Mouse (Mus musculus) testis, adult 2 months (tissue): ENCODE results near the gene Sorl1. TPM values are rescaled to one million over a fixed set of nuclear protein-coding genes. Genes with fewer than 3 reads are reported as not detected.

Source experiments
- H3K27ac ChIP-seq: fragments of 200-500 bp; 2 replicates; pipeline ENCODE4 v1.5.1; 2012; ENCODE audit warnings: low read depth, low read length; ENCODE audit not compliant: control insufficient read depth, insufficient read depth
- H3K27me3 ChIP-seq: fragments of 200-500 bp; 2 replicates; pipeline ENCODE4 v1.6.1; 2012; ENCODE audit warnings: mild to moderate bottlenecking, low read length, moderate library complexity; ENCODE audit not compliant: control insufficient read depth, insufficient read depth
- H3K36me3 ChIP-seq: fragments of 200-500 bp; 2 replicates; pipeline ENCODE4 v1.6.1; 2012; ENCODE audit warnings: mild to moderate bottlenecking, low read length; ENCODE audit not compliant: control insufficient read depth, insufficient read depth
- H3K4me1 ChIP-seq: fragments of 200-500 bp; 2 replicates; pipeline ENCODE4 v1.6.1; 2012; ENCODE audit warnings: low read length; ENCODE audit not compliant: control insufficient read depth, insufficient read depth
- H3K4me3 ChIP-seq: fragments of 200-500 bp; 2 replicates; pipeline ENCODE4 v1.5.1; 2012; ENCODE audit warnings: low read depth, mild to moderate bottlenecking, low read length, moderate library complexity, mixed read lengths; ENCODE audit not compliant: control insufficient read depth
- CTCF ChIP-seq: fragments of 200-500 bp; IDR thresholded peaks from 2 replicates; pipeline ENCODE4 v1.5.1; 2012; ENCODE audit warnings: low read depth, mild to moderate bottlenecking, inconsistent platforms, low read length, moderate library complexity; ENCODE audit not compliant: control insufficient read depth, insufficient read depth, insufficient replicate concordance
- POLR2A ChIP-seq: fragments of 200-500 bp; IDR thresholded peaks from 2 replicates; pipeline ENCODE4 v1.6.1; 2012; ENCODE audit warnings: low read depth, mild to moderate bottlenecking, inconsistent platforms, low read length, moderate library complexity; ENCODE audit not compliant: control insufficient read depth
- polyA plus RNA-seq: library from polyadenylated mRNA; depleted of rRNA; stranded (reverse); fragments of >200 nt; gene quantifications from 2 replicates; pipeline ENCODE4 v1.2.3, GENCODE M21; 2012

Gene Sorl1
- polyA plus RNA-seq, 1 experiment: 3.7 TPM

GRCm38 (mm10) chr9:42033291-42034115 lies 90.6 kb downstream of the Sorl1 start:
- H3K4me1 ChIP-seq: no peaks in the 10 kb centered on the region
- TF ChIP-seq CTCF (no peak), POLR2A (no peak)
- no peaks in the 10 kb centered on the region for H3K36me3 ChIP-seq
- H3K27me3 ChIP-seq: no peaks in the 10 kb centered on the region
- no peak overlapping the region for H3K4me3 ChIP-seq
- no peak overlapping the region for H3K27ac ChIP-seq

- H3K4me3 ChIP-seq: no peak overlapping the region
- no peak overlapping the region for H3K27ac ChIP-seq
- no peaks in the 10 kb centered on the region for H3K4me1 ChIP-seq
- TF ChIP-seq POLR2A (no peak), CTCF (no peak)
- H3K36me3 ChIP-seq: no peaks in the 10 kb centered on the region
- no peaks in the 10 kb centered on the region for H3K27me3 ChIP-seq
These were observed 91.7 kb downstream of the Sorl1 start for GRCm38 (mm10) chr9:42032419-42032818.

- no peaks in the 10 kb centered on the region for H3K27me3 ChIP-seq
- H3K4me1 ChIP-seq: no peaks in the 10 kb centered on the region
- no peak for TF ChIP-seq CTCF
- no peak for TF ChIP-seq POLR2A
- no peak overlapping the region for H3K27ac ChIP-seq
- H3K36me3 ChIP-seq: no peaks in the 10 kb centered on the region
- H3K4me3 ChIP-seq: no peak overlapping the region
These were observed 95.3 kb downstream of the Sorl1 start for GRCm38 (mm10) chr9:42028807-42029206.

GRCm38 (mm10) chr9:42024257-42024656 lies 99.8 kb downstream of the Sorl1 start:
- H3K27ac ChIP-seq: no peak overlapping the region
- peaks cover 3% of the 10 kb centered on the region for H3K4me1 ChIP-seq
- H3K4me3 ChIP-seq: no peak overlapping the region
- no peaks in the 10 kb centered on the region for H3K36me3 ChIP-seq
- no peak for TF ChIP-seq POLR2A
- TF ChIP-seq CTCF: no peak
- H3K27me3 ChIP-seq: no peaks in the 10 kb centered on the region

GRCm38 (mm10) chr9:42023383-42023782 lies 100.7 kb downstream of the Sorl1 start:
- Histone ChIP-seq H3K4me1 (peaks cover 4% of the 10 kb centered on the region), H3K4me3 (no peak overlapping the region), H3K27me3 (no peaks in the 10 kb centered on the region), H3K27ac (no peak overlapping the region), H3K36me3 (no peaks in the 10 kb centered on the region)
- TF ChIP-seq POLR2A (no peak), CTCF (no peak)

GRCm38 (mm10) chr9:42022318-42022717 lies 101.8 kb downstream of the Sorl1 start:
- H3K36me3 ChIP-seq: no peaks in the 10 kb centered on the region
- H3K27ac ChIP-seq: no peak overlapping the region
- no peak for TF ChIP-seq POLR2A
- TF ChIP-seq CTCF: no peak
- H3K4me3 ChIP-seq: no peak overlapping the region
- H3K27me3 ChIP-seq: no peaks in the 10 kb centered on the region
- peaks cover 4% of the 10 kb centered on the region for H3K4me1 ChIP-seq

- peaks cover 4% of the 10 kb centered on the region for H3K4me1 ChIP-seq
- H3K27me3 ChIP-seq: no peaks in the 10 kb centered on the region
- H3K4me3 ChIP-seq: no peak overlapping the region
- no peak for TF ChIP-seq CTCF
- no peak for TF ChIP-seq POLR2A
- no peaks in the 10 kb centered on the region for H3K36me3 ChIP-seq
- no peak overlapping the region for H3K27ac ChIP-seq
These were observed 104.6 kb downstream of the Sorl1 start for GRCm38 (mm10) chr9:42019308-42020031.

GRCm38 (mm10) chr9:42008501-42008900 lies 115.6 kb downstream of the Sorl1 start:
- no peak for TF ChIP-seq POLR2A
- no peak for TF ChIP-seq CTCF
- Histone ChIP-seq H3K36me3 (no peaks in the 10 kb centered on the region), H3K4me1 (no peaks in the 10 kb centered on the region), H3K27ac (no peak overlapping the region), H3K4me3 (no peak overlapping the region), H3K27me3 (no peaks in the 10 kb centered on the region)
